Mouse (Mus musculus) hindbrain, embryonic 14.5 days (tissue): ENCODE measurements around the gene Anpep. TPM values are rescaled to one million over a fixed set of nuclear protein-coding genes. Genes with fewer than 3 reads are reported as not detected.

Source experiments
- ATAC-seq: fragments of 200-750 bp; cut with Nextera tagmentation; 2 replicates; pipeline ENCODE4 v1.8.0; 2017; ENCODE audit warnings: moderate number of reproducible peaks, mild to moderate bottlenecking, moderate TSS enrichment, moderate library complexity; ENCODE audit not compliant: low FRiP score
- DNase-seq: peaks from one replicate; pipeline ENCODE4 v3.0.0-alpha.2; 2015; ENCODE audit warnings: low spot score
- H3K27ac ChIP-seq: fragments of 300-500 bp; sonication (generic); 2 replicates; pipeline ENCODE4 v1.5.1; 2014; ENCODE audit warnings: mild to moderate bottlenecking, moderate library complexity
- H3K27me3 ChIP-seq: fragments of 300-500 bp; sonication (generic); 2 replicates; pipeline ENCODE4 v1.6.1; 2014; ENCODE audit warnings: mild to moderate bottlenecking, low read length, mixed read lengths; ENCODE audit not compliant: control insufficient read depth, insufficient read depth
- H3K36me3 ChIP-seq: fragments of 300-500 bp; sonication (generic); replicated peaks from 2 replicates; pipeline ENCODE4 v1.6.1; 2014; ENCODE audit not compliant: control insufficient read depth, insufficient read depth
- H3K4me1 ChIP-seq: fragments of 300-500 bp; sonication (generic); replicated peaks from 2 replicates; pipeline ENCODE4 v1.6.1; 2014; ENCODE audit warnings: antibody characterized with exemption, low read length, mixed read lengths; ENCODE audit not compliant: control insufficient read depth, insufficient read depth
- H3K4me2 ChIP-seq: fragments of 300-500 bp; sonication (generic); replicated peaks from 2 replicates; pipeline ENCODE4 v1.6.1; 2014; ENCODE audit warnings: mild to moderate bottlenecking, moderate library complexity
- H3K4me3 ChIP-seq: fragments of 300-500 bp; sonication (generic); replicated peaks from 2 replicates; pipeline ENCODE4 v1.5.1; 2014; ENCODE audit warnings: mild to moderate bottlenecking, low read length
- H3K9ac ChIP-seq: fragments of 300-500 bp; sonication (generic); 2 replicates; pipeline ENCODE4 v1.6.1; 2014
- H3K9me3 ChIP-seq: fragments of 300-500 bp; sonication (generic); 2 replicates; pipeline ENCODE4 v1.6.1; 2016; ENCODE audit warnings: low read length; ENCODE audit not compliant: control insufficient read depth
- WGBS: fragments of 180-500 bp; shearing (Covaris S2); extraction: QIAGEN DNeasy Blood & Tissue Kit; methylation state at CpG from one replicate; pipeline ENCODE4 v1.1.7; 2014; 5-methylcytosine and 5-hydroxymethylcytosine counted together
- polyA plus RNA-seq: library from polyadenylated mRNA; unstranded; fragments of >200 nt; fragmentation: Nextera tagmentation; extraction: Ambion mirVana; gene quantifications from 2 replicates; pipeline ENCODE4 v1.2.1, GENCODE M21; 2014

Anpep gene
- polyA plus RNA-seq, 1 experiment from 2014 or later: 6.6 TPM

GRCm38 (mm10) chr7:79847456-79848451 is 13.1 kb downstream of the Anpep start:
- Histone ChIP-seq H3K4me1 (no peaks in the 10 kb centered on the region), H3K9me3 (no peaks in the 10 kb centered on the region), H3K4me2 (peak overlapping the region; percentile 48), H3K27me3 (peaks cover 30% of the 10 kb centered on the region), H3K9ac (0 out of 2 replicates have a peak overlapping the region, but pooled peaks have one; percentile 24), H3K4me3 (peak overlapping the region; percentile 22), H3K36me3 (no peaks in the 10 kb centered on the region), H3K27ac (no peak overlapping the region)
- ATAC-seq: no peak
- WGBS: 12% methylated on average over 52 of the region's 53 CpGs
- no peak for DNase-seq

GRCm38 (mm10) chr7:79846342-79846741 is 14.5 kb downstream of the Anpep start:
- Histone ChIP-seq H3K4me1 (no peaks in the 10 kb centered on the region), H3K4me2 (no peak overlapping the region; the same call in 1 of the 2 replicates), H3K9me3 (no peaks in the 10 kb centered on the region), H3K27me3 (peaks cover 30% of the 10 kb centered on the region), H3K36me3 (no peaks in the 10 kb centered on the region), H3K27ac (no peak overlapping the region), H3K9ac (no peak overlapping the region), H3K4me3 (no peak overlapping the region)
- ATAC-seq: no peak
- 82% methylated on average over 2 of the region's 2 CpGs for WGBS
- DNase-seq: no peak

- Histone ChIP-seq H3K4me3 (no peak overlapping the region), H3K36me3 (no peaks in the 10 kb centered on the region), H3K9ac (no peak overlapping the region), H3K27ac (no peak overlapping the region), H3K4me1 (no peaks in the 10 kb centered on the region), H3K9me3 (no peaks in the 10 kb centered on the region), H3K27me3 (peaks cover 25% of the 10 kb centered on the region), H3K4me2 (no peak overlapping the region)
- DNase-seq (no peak), ATAC-seq (no peak)
- WGBS: 81% methylated on average over 8 of the region's 8 CpGs
These were observed 16.6 kb downstream of the Anpep start for GRCm38 (mm10) chr7:79844090-79844802.

GRCm38 (mm10) chr7:79842163-79842562 is 18.7 kb downstream of the Anpep start:
- Histone ChIP-seq H3K27ac (no peak overlapping the region), H3K36me3 (no peaks in the 10 kb centered on the region), H3K4me1 (no peaks in the 10 kb centered on the region), H3K4me2 (no peak overlapping the region), H3K9me3 (no peaks in the 10 kb centered on the region), H3K4me3 (no peak overlapping the region), H3K27me3 (peaks cover 9% of the 10 kb centered on the region; the same call in 1 of the 2 replicates), H3K9ac (no peak overlapping the region)
- DNase-seq (no peak), ATAC-seq (no peak)
- WGBS: 58% methylated on average over 7 of the region's 7 CpGs

GRCm38 (mm10) chr7:79837247-79837646 is 23.6 kb downstream of the Anpep start:
- H3K4me2 ChIP-seq: no peak overlapping the region
- DNase-seq (no peak), ATAC-seq (no peak)
- H3K4me3 ChIP-seq: no peak overlapping the region
- H3K27ac ChIP-seq: no peak overlapping the region
- 83% methylated on average over 2 of the region's 2 CpGs for WGBS
- H3K36me3 ChIP-seq: no peaks in the 10 kb centered on the region
- H3K9ac ChIP-seq: no peak overlapping the region
- H3K9me3 ChIP-seq: no peaks in the 10 kb centered on the region
- no peaks in the 10 kb centered on the region for H3K27me3 ChIP-seq
- no peaks in the 10 kb centered on the region for H3K4me1 ChIP-seq

GRCm38 (mm10) chr7:79835196-79835595 is 25.7 kb downstream of the Anpep start:
- H3K9me3 ChIP-seq: no peaks in the 10 kb centered on the region
- no peaks in the 10 kb centered on the region for H3K4me1 ChIP-seq
- no peaks in the 10 kb centered on the region for H3K36me3 ChIP-seq
- H3K27me3 ChIP-seq: no peaks in the 10 kb centered on the region
- no peak overlapping the region for H3K9ac ChIP-seq
- no peak overlapping the region for H3K4me3 ChIP-seq
- DNase-seq (no peak), ATAC-seq (no peak)
- no peak overlapping the region for H3K27ac ChIP-seq
- H3K4me2 ChIP-seq: no peak overlapping the region
- 96% methylated on average over 6 of the region's 6 CpGs for WGBS

- no peak for DNase-seq
- H3K4me2 ChIP-seq: no peak overlapping the region
- H3K9ac ChIP-seq: no peak overlapping the region
- no peaks in the 10 kb centered on the region for H3K9me3 ChIP-seq
- no peaks in the 10 kb centered on the region for H3K27me3 ChIP-seq
- no peak overlapping the region for H3K4me3 ChIP-seq
- no peaks in the 10 kb centered on the region for H3K4me1 ChIP-seq
- no peak for ATAC-seq
- no peak overlapping the region for H3K27ac ChIP-seq
- no peaks in the 10 kb centered on the region for H3K36me3 ChIP-seq
These were observed 27.9 kb downstream of the Anpep start for GRCm38 (mm10) chr7:79832980-79833379.

- DNase-seq: no peak
These were observed 29.3 kb downstream of the Anpep start for GRCm38 (mm10) chr7:79831585-79831984.

GRCm38 (mm10) chr7:79831145-79831544 is 29.7 kb downstream of the Anpep start:
- H3K4me1 ChIP-seq: no peaks in the 10 kb centered on the region
- H3K27ac ChIP-seq: no peak overlapping the region
- H3K9ac ChIP-seq: no peak overlapping the region
- no peak overlapping the region for H3K4me2 ChIP-seq
- H3K4me3 ChIP-seq: no peak overlapping the region
- H3K9me3 ChIP-seq: no peaks in the 10 kb centered on the region
- no peak for ATAC-seq
- no peak for DNase-seq
- no peaks in the 10 kb centered on the region for H3K27me3 ChIP-seq
- 84% methylated on average over 6 of the region's 6 CpGs for WGBS
- no peaks in the 10 kb centered on the region for H3K36me3 ChIP-seq

More at GRCm38 (mm10) chr7:79831585-79831984, 29.3 kb downstream of the Anpep start:
- no peak for ATAC-seq
- Histone ChIP-seq H3K4me1 (no peaks in the 10 kb centered on the region), H3K4me3 (no peak overlapping the region), H3K27ac (no peak overlapping the region), H3K27me3 (no peaks in the 10 kb centered on the region), H3K4me2 (no peak overlapping the region), H3K36me3 (no peaks in the 10 kb centered on the region), H3K9me3 (no peaks in the 10 kb centered on the region), H3K9ac (no peak overlapping the region)
- WGBS: 72% methylated on average over 6 of the region's 6 CpGs
